Mouse (Mus musculus) lung, embryonic 15.5 days (tissue): ENCODE results near the gene Lce1e. TPM values are rescaled to one million over a fixed set of nuclear protein-coding genes. Genes with fewer than 3 reads are reported as not detected.

Source experiments
- polyA plus RNA-seq: library from polyadenylated mRNA; unstranded; fragments of >200 nt; fragmentation: Nextera tagmentation; extraction: Ambion mirVana; gene quantifications from 2 replicates; pipeline ENCODE4 v1.2.1, GENCODE M21; 2015

Lce1e gene
- polyA plus RNA-seq, 1 experiment from 2014 or later, result not detected

Other genes with a start within 250 kb of the Lce1e start
- gene Sprr1a, start 223.2 kb downstream of the Lce1e start, polyA plus RNA-seq, result 0.82 and 1.2 TPM in 2 replicates
- not detected in 2 replicates for gene Sprr4, start 208.6 kb downstream of the Lce1e start, polyA plus RNA-seq
- gene 2310046K23Rik, start 174.6 kb downstream of the Lce1e start, polyA plus RNA-seq, result not detected in 2 replicates
- not detected in 2 replicates for gene Ivl, start 135.3 kb downstream of the Lce1e start, polyA plus RNA-seq
- not detected in 2 replicates for gene Smcp, start 120.1 kb downstream of the Lce1e start, polyA plus RNA-seq
- not detected in 2 replicates for gene 2210017I01Rik, start 101.6 kb downstream of the Lce1e start, polyA plus RNA-seq
- not detected in 2 replicates for gene Lce6a, start 87.4 kb downstream of the Lce1e start, polyA plus RNA-seq
- gene Lce1a1, start 60.8 kb downstream of the Lce1e start, polyA plus RNA-seq, result not detected in 2 replicates
- gene Lce1b, start 52.1 kb downstream of the Lce1e start, polyA plus RNA-seq, result not detected in 2 replicates
- gene Lce1a2, start 38.8 kb downstream of the Lce1e start, polyA plus RNA-seq, result not detected in 2 replicates
- gene Lce1c, start 29.8 kb downstream of the Lce1e start, polyA plus RNA-seq, result not detected in 2 replicates
- not detected in 2 replicates for gene Lce1d, start 21.9 kb downstream of the Lce1e start, polyA plus RNA-seq
- not detected in 2 replicates for gene Lce1f, start 11.3 kb upstream of the Lce1e start, polyA plus RNA-seq
- not detected in 2 replicates for gene Gm38119, start 30.0 kb upstream of the Lce1e start, polyA plus RNA-seq
- not detected in 2 replicates for gene Lce1g, start 43.3 kb upstream of the Lce1e start, polyA plus RNA-seq
- not detected in 2 replicates for gene Lce1h, start 56.0 kb upstream of the Lce1e start, polyA plus RNA-seq
- not detected in 2 replicates for gene Lce1i, start 69.8 kb upstream of the Lce1e start, polyA plus RNA-seq
- gene Lce1j, start 81.4 kb upstream of the Lce1e start, polyA plus RNA-seq, result not detected in 2 replicates
- gene Lce1k, start 98.8 kb upstream of the Lce1e start, polyA plus RNA-seq, result not detected in 2 replicates
- gene Kprp, start 118.2 kb upstream of the Lce1e start, polyA plus RNA-seq, result not detected in 2 replicates
- not detected in 2 replicates for gene Lce1l, start 142.2 kb upstream of the Lce1e start, polyA plus RNA-seq
- gene 2310050C09Rik, start 161.1 kb upstream of the Lce1e start, polyA plus RNA-seq, result not detected in 2 replicates
- not detected in 2 replicates for gene Lce3a, start 217.2 kb upstream of the Lce1e start, polyA plus RNA-seq
- gene Lce3b, start 223.9 kb upstream of the Lce1e start, polyA plus RNA-seq, result not detected in 2 replicates
- not detected in 2 replicates for gene Lce3c, start 235.4 kb upstream of the Lce1e start, polyA plus RNA-seq
- gene Lce3d, start 248.3 kb upstream of the Lce1e start, polyA plus RNA-seq, result not detected in 2 replicates